Mouse (Mus musculus) bone marrow, adult 2 months (tissue): ENCODE results near the gene Doc2g.

Experiments
- CTCF ChIP-seq: fragments of 200-500 bp; IDR thresholded peaks from 2 replicates; pipeline ENCODE4 v1.5.1; 2011; ENCODE audit warnings: low read length, control low read depth; ENCODE audit not compliant: control insufficient read depth, insufficient read depth
- POLR2A ChIP-seq: fragments of 200-500 bp; IDR thresholded peaks from 2 replicates; pipeline ENCODE4 v1.6.1; 2011; ENCODE audit warnings: low read depth, mild to moderate bottlenecking, control low read depth, low read length, borderline replicate concordance; ENCODE audit not compliant: control insufficient read depth

- TF ChIP-seq CTCF (peak; percentile 28), POLR2A (no peak)
Measured at GRCm38 (mm10) chr19:3964030-3964429, 39.1 kb upstream of the Doc2g start.
